Mouse (Mus musculus): Measurements from ENCODE around the gene Ubtd2.

GRCm38 (mm10) chr11:32538435-32538834 is 83.3 kb downstream of the Ubtd2 start:
- TF ChIP-seq CTCF (IDR thresholded peaks at IDR 0.05; ENCODE audit: extremely low read depth, insufficient read length, insufficient replicate concordance, low read depth, low read length): no peak
- no peak for TF ChIP-seq POLR2A (IDR thresholded peaks at IDR 0.05; ENCODE audit: low read depth, low read length)

Data from small intestine, adult 2 months (tissue).